Mouse (Mus musculus): Measurements from ENCODE around the gene Syp. TPM values are rescaled to one million over a fixed set of nuclear protein-coding genes. Genes with fewer than 3 reads are reported as not detected.

Syp gene
- total RNA-seq, 2 experiments from 2014 or later, result 0.45 to 0.79 TPM

DNA sequence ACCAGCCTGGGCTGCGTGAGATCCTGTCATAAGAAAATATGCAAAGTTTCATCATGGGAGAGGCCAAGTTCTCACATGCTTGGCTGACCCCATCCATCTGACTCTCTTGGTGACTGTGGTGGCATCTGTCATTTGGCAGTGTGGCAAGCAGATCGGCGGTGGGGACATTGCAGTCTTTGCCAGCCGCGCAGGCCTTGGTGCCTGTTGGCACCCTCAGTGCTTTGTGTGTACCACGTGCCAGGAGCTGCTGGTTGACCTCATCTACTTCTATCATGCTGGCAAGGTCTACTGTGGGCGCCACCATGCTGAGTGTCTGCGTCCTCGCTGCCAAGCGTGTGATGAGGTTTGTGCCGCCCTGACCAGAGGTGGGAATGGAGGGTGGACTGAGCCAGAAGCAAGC is 26.5 kb downstream of the Syp start:
- DNase-seq, result no peak

DNA sequence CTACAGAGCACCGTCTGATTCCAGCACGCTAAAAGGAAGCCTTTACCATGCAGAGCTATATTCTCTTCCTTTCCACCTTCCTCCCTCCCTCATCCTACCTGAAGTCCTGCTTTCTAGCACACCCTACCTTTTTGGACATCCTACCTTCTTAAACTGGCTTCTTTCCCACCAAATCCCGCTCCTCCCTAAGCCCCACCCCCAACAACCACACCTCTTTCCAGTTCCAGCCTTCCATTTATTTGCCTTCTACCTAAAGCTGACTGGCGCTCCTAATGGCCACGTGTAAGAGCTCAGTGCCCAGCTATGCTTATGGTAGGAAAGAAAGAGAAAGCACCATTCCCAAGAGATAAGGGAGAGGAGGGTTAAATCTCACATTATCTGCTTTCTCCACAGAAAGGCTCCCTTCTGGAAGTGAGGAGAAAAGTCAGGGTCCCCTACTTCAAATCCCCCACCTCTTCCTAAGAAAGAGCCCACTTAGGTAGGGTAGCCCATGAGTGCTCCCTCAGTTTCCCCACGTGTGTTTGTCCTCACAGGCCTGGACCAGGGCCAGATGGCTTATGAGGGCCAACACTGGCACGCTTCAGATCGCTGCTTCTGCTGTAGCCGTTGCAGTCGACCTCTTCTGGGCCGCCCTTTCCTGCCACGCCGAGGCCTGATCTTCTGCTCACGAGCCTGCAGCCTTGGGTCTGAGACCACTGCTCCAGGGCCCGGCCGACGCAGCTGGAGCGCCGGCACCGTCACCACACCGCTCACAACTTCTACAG is 27.6 kb downstream of the Syp start:
- no peak for DNase-seq

DNA sequence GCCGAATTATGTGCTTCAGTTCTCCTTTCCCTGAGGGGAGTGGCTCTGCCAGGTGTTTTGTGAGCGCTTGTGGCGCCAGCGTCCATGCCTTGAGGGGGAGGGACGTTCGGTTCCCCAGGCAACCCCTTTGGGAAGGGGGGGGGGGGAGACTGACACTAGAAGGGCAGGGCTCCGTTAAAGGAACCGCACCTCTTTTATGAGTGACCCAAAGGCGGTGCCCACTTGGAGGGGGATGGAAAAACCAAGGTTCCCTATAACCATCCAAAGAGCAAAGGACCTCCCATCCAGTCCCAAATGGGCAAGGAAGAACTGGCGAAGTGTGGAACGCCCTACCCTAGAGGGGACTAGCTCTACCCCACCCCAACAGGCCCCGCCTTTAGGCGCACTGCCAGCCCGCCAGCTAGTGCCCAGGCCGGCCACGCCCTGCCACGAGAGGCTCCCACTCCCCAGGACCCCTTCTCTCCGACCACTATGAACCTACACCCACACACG is 32.2 kb downstream of the Syp start:
- peak; percentile 80 for DNase-seq

DNA sequence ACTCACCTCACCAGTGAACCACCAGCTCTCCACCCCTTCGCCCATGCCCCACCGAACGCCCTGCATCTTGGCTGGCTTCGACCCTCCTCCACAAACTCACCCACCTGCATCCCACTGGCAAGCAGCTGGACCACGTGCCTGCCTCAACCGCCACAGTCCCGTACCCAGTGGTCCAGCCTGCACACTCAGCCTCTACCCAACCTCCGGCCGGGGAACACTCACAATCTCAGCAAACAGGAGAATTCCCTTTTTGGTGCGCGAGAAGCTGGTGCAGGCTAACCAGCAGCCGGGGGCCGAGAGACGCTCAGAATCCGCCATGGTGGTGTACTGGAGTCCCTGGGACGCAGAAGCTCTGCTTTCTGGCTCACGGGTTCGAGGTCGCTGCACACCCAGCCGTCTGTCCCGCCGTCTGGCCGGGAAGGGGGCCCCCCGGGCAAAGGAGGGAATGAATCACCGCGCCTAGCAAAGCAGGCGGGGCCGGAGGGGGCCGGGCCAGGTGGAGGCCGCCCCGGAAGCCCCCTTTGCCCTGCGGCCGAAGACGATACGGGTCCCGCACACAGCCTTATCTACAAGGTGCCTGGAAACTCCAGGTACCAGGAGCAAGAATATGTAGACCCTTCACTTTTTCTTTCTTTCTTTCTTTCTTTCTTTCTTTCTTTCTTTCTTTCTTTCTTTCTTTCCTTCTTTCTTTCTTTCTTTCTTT is 32.8 kb downstream of the Syp start, which contains the start of gene Plp2:
TSS of gene Plp2 (minus strand) at position 470 of the 703 bp plus-strand sequence.
- DNase-seq, result peak; percentile 53

DNA sequence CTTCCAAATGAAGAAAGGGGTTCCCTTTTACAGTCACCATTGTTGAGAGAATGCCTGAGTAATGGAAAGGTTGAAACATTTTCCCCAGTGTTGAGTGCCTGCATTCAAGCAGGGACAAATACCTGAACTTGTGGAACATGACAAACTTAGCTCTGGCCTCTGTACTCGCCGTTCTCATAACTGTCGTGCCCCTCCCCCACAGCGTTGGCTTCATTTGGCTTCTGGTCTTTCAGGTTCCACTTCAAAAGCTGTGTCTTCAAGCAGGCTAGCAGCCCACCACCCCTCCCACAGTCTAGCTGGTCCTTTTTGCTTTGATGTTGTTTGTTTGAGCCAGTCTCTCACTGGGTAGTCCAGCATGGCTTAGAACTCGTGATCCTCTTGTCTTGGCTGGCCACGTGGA is 34.5 kb downstream of the Syp start:
- no peak for DNase-seq

DNA sequence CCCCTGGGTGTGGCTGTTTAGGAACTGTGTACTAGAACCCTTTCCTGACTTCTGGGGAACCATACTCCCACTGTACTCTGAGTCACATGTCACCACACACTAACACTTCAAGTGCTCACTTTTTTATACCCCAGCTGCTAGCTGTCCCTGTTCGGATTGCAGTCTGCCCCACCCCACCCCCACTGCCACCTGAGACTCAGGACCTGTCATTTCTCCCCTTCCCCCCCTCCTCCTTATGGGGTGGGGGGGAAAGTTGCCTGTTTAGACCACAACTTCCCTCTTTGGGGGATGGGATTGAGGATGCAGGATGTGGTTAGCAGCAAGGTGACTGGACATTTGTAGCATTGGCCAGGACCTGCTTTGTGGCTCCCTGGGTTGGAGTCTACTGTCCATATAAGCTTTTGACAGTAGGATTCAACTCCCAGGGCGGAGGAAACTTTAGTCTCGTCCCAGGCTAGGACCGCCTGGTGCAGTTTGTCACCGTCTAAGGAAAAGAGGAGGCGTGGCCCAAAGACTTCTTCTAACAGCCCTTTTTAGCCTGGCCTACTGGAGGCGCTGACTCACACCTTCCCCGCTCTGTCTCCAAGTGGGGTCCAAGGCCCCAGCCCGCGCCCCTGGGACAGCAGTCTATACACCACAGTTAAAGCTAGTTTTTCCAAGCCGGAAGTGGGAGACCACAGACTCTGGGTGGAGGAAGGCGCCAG is 35.5 kb downstream of the Syp start:
- peak; percentile 17 for DNase-seq

DNA sequence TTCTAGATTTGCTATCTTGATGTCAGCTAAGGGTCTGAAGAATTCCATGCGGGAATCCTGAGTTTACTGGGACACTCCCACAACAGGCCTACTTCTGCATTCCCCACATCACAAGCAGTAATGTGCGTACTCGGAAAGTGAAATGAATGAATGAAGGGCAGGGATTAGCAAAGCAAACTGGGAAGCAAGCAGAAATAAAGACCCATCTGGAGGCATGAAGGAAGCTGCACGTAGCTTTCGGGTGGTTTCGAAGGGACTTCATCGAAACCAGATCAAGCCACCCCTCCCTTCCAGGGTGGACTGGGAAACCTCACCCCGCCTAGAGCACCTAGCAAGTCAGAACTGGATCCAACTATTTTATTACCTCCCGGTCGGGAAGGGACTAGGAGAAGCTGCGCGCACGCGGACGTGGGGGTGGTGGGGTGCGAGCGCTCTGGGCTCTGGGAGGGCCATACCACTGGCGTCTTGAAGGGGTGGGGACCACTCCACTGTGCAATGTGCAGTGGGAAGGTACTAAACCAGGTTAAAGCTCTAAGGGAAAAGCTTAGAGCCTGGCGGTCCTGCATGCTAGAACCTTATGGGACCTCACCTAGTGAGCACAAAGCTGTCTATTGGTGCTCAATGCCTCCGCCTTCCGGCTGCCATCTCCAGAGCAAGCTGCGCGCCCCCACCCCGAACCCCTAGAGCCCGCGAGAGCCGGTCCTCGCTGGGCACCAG is 36.2 kb downstream of the Syp start:
- DNase-seq, result peak; percentile 22

DNA sequence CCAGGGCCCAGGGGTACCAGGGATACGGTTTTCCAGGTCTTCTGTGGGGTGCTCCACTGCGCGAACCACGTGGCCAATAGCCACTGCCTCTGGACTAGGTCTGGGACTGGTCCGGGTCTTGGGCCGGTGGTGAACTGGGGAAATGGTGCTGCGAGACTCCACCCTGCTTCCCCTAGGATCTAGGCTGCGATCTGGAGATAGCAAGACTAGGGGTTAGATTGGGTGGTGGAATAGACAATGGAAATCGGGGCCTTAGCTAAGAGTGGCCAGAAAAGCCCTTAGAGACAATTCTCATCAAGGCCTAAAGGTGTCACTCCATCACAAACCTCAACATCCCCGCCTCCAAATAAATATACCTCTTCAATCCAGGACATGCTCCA is 36.7 kb downstream of the Syp start:
- no peak for DNase-seq

DNA sequence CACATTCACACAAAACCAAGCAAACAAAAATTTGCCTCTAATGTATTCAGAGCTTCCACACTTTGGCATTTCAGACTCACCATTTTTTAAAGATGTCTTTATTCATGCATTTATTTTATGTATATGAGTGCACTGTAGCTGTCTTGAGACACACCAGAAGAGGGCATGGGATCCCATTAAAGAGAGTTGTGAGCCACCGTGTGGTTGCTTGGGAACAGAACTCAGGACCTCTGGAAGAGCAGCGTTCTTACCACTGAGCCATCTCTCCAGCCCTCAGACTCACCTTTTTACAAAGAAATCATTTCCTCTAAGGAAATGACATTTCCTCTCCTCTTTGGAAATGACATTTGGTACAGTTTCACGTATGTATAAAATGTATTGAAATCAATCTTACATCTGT is 40.7 kb downstream of the Syp start:
- DNase-seq, result no peak

DNA sequence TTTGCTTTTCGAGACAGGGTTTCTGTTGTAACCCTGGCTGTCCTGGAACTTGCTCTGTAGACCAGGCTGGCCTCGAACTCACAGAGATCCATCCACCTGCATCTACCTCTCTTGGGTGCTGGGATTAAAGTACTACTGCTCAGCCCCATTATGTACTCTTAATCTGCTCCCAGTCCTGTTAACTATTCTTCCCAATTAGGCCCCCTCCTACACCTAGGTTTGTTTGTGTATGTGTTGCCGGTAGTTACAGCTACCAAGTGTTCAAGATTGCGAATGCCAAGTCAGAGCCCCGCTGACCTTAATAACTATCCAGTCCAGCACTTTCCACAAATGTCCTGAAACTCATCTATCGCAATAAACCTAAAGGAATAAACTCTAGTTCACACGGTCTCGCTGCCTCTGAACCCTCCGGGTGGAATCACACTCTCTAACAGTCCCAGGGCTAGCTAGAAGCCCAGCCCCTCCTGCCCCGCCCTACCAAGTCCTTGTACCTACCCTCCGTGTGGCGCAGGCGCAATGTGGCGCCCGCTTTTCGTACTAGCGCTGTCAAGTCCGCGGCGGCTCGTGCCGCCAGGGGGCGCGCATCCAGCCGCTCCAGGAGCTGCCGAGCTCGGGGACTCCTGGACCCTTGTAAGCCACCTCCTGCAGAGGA is 41.3 kb downstream of the Syp start:
- peak; percentile 92 for DNase-seq

DNA sequence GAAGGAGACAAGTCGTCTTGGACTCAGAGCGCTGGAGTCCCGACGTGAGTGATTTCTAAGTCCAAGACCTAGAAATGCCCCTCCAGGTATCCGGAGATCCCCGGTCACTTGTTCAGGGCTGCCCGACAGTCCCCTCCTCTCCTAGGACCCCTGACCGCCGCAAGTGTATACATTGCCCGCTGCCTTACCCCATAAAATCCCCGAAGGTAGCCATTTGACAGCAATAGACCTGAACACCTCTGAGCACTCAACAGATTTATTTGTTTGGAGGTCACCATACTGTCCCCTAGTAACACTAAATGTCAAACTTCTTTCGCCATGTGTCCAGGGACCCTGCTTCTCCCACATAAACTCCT is 41.8 kb downstream of the Syp start:
- no peak for DNase-seq

DNA sequence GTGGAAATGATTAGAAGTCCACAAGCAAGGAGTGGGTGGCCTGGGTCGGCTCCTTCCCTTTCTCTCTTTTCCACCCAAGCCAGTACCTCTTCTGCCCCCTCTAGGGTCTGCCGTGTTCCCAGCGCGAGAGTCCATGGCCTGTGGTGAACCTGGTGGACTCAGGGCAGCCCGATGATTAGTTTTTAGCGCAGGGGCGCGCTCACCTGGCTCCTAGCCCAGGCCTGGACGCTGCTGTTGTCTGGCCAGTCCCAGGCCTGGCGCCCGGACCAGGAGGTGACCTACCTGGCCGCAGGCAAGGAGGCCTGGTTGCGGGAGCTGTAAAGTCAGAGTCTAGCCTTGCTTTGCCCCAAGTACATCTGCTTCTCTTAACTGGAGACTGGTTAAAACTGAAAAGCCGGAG is 42.6 kb downstream of the Syp start, which contains the start of gene Magix:
TSS of gene Magix (minus strand) at position 388 of the 400 bp plus-strand sequence.
- DNase-seq, result peak; percentile 26

DNA sequence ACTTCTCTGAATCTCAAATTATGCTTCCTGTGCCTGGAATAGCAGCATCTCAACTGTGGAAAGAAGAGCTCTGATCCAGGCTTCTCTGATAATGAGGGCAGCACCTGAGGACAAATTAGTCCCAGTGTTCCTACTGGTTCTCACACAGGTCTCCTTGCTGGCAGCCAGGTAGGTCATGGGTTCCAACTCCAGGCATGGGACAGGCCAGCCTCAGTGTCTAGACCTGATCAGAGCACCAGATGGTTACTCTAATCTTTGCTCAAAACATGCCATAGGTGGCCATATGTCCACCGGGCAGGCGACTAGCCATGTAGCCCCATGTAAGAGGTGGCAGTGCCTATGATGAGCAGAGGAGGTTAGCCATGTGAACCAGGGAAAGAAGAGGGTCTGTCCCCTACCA is 50.0 kb downstream of the Syp start:
- no peak for DNase-seq

DNA sequence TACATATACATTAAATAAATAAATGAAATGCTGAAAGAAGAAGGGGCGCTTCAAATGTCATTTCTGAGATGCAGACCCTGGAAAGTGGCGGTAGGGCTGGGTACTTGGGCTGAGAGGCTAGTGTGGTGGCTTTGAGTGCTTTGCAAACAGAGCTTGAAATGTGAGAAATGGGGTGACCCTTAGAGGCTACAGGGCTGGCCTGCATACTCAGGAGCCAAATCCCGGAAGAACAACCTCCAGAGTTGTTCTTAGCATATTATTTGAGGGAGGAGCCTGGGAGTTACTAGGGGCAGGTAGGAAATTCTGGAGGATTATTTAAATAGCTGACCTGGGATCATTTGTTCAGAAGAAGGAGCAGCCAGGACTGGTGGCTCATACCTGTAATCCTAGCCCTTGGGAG is 52.2 kb downstream of the Syp start:
- DNase-seq, result no peak

DNA sequence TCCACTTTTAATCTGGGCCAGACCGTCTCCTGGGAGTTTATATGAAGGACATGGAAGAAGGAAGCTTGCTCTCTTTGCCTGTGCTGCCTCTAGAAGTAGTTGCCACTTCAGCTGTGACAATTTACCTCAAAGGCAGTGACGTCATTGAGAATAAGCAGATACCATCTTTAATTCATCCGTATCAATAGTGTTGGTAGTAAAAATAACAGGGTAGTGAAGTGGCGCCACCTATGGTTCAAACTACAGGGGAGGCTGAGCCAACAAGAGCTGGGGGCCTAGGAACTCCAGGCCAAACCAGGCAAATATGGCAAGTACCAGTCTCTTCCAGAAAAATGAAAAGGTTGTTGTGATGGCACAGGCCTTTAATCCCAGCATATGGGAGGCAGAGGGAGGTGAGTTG is 54.6 kb downstream of the Syp start:
- peak; percentile 43 for DNase-seq

DNA sequence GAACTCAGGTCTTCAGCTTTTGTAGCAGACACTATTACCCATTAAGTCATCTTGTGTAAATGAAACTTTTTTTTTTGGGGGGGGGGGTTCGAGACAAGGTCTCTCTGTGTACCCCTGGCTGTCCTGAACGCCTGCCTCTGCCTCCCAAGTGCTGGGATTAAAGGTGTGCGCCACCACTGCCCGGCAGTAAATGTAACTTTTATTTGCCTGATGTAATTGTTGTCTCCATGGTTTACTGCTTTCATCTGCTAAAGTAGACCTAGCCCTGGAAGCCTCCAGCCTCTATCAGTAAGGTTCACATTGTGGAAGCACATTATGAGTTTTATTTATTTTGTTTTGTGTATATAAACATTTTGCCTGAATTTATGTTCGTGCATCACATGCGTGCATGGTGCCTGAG is 58.2 kb downstream of the Syp start:
- no peak for DNase-seq

DNA sequence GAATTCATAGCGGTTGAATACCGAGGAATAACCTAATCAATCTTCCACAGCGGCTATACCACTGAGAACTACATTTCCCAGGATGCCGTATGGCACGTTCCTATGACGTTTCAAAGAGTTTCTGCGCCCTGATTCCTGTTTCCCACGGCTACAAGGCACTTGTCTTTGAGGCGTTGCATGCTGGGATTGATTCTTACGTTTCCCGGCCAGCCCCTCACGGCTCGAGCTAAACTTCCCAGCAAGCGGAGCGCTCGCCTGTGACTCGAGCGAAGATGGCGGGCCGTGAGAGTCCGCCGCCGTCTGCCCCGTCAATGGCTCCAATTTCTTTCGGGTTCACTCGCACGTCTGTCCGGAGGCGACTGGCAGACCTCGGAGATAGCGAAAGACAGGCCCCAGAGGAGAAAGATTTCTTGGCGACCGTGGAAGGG is 58.7 kb downstream of the Syp start, which contains the start of gene Gpkow:
TSS of gene Gpkow (plus strand) at position 178 of the 428 bp plus-strand sequence.
- DNase-seq, result peak; percentile 77

Data from heart, postnatal 4 days (tissue).